Mouse (Mus musculus) heart, embryonic 11.5 days (tissue): ENCODE results near the gene Slain1. TPM values are rescaled to one million over a fixed set of nuclear protein-coding genes. Genes with fewer than 3 reads are reported as not detected.

Experiments
- ATAC-seq: fragments of 200-750 bp; cut with Nextera tagmentation; replicated peaks from 2 replicates; pipeline ENCODE4 v1.8.0; 2017; ENCODE audit warnings: moderate library complexity; ENCODE audit not compliant: insufficient number of reproducible peaks, low FRiP score, low TSS enrichment
- H3K27ac ChIP-seq: fragments of 300-500 bp; sonication (generic); 2 replicates; pipeline ENCODE4 v1.5.1; 2014; ENCODE audit warnings: mild to moderate bottlenecking, low read depth, low read length
- H3K27me3 ChIP-seq: fragments of 300-500 bp; sonication (generic); 2 replicates; pipeline ENCODE4 v1.6.1; 2014; ENCODE audit warnings: mild to moderate bottlenecking, low read length, mixed read lengths; ENCODE audit not compliant: control insufficient read depth, insufficient read depth
- H3K36me3 ChIP-seq: fragments of 300-500 bp; sonication (generic); 2 replicates; pipeline ENCODE4 v1.6.1; 2014; ENCODE audit warnings: mild to moderate bottlenecking, low read length, moderate library complexity, mixed read lengths; ENCODE audit not compliant: control insufficient read depth, insufficient read depth
- H3K4me1 ChIP-seq: fragments of 300-500 bp; sonication (generic); 2 replicates; pipeline ENCODE4 v1.6.1; 2014; ENCODE audit warnings: low read length; ENCODE audit not compliant: control insufficient read depth, insufficient read depth
- H3K4me2 ChIP-seq: fragments of 300-500 bp; sonication (generic); 2 replicates; pipeline ENCODE4 v1.6.1; 2014; ENCODE audit warnings: mild to moderate bottlenecking, moderate library complexity
- H3K4me3 ChIP-seq: fragments of 300-500 bp; sonication (generic); 2 replicates; pipeline ENCODE4 v1.5.1; 2014; ENCODE audit warnings: low read depth, low read length
- H3K9ac ChIP-seq: fragments of 300-500 bp; sonication (generic); 2 replicates; pipeline ENCODE4 v1.6.1; 2014; ENCODE audit warnings: mild to moderate bottlenecking, low read depth, low read length, moderate library complexity
- H3K9me3 ChIP-seq: fragments of 300-500 bp; sonication (generic); replicated peaks from 2 replicates; pipeline ENCODE4 v1.6.1; 2016; ENCODE audit warnings: low read length; ENCODE audit not compliant: control insufficient read depth
- WGBS: fragments of 180-500 bp; shearing (Covaris S2); extraction: QIAGEN DNeasy Blood & Tissue Kit; methylation state at CpG from one replicate; pipeline ENCODE4 v1.1.7; 2014; ENCODE audit not compliant: insufficient replicate concordance; 5-methylcytosine and 5-hydroxymethylcytosine counted together
- polyA plus RNA-seq: library from polyadenylated mRNA; unstranded; fragments of >200 nt; fragmentation: Nextera tagmentation; extraction: Ambion mirVana; gene quantifications from 2 replicates; pipeline ENCODE4 v1.2.1, GENCODE M21; 2014

The Slain1 gene
- polyA plus RNA-seq, 1 experiment from 2014 or later = 0.90 TPM

- no peaks in the 10 kb centered on the region for H3K4me1 ChIP-seq
- H3K27ac ChIP-seq = no peak overlapping the region
- H3K9me3 ChIP-seq = no peaks in the 10 kb centered on the region
- ATAC-seq = no peak
- H3K36me3 ChIP-seq = no peaks in the 10 kb centered on the region
- WGBS = 59% methylated on average over 5 of the region's 5 CpGs
- H3K27me3 ChIP-seq = peaks cover 27% of the 10 kb centered on the region
- H3K9ac ChIP-seq = no peak overlapping the region
- H3K4me3 ChIP-seq = no peak overlapping the region
- no peak overlapping the region for H3K4me2 ChIP-seq
Observed at GRCm38 (mm10) chr14:103653800-103654199, 3.8 kb downstream of the Slain1 start.

GRCm38 (mm10) chr14:103655448-103655847 lies 5.4 kb downstream of the Slain1 start:
- Histone ChIP-seq H3K4me1 (no peaks in the 10 kb centered on the region), H3K4me3 (no peak overlapping the region), H3K9ac (no peak overlapping the region), H3K27ac (no peak overlapping the region), H3K27me3 (peaks cover 13% of the 10 kb centered on the region), H3K4me2 (no peak overlapping the region), H3K36me3 (no peaks in the 10 kb centered on the region), H3K9me3 (no peaks in the 10 kb centered on the region)
- WGBS = 61% methylated on average over 5 of the region's 5 CpGs
- no peak for ATAC-seq

DNA sequence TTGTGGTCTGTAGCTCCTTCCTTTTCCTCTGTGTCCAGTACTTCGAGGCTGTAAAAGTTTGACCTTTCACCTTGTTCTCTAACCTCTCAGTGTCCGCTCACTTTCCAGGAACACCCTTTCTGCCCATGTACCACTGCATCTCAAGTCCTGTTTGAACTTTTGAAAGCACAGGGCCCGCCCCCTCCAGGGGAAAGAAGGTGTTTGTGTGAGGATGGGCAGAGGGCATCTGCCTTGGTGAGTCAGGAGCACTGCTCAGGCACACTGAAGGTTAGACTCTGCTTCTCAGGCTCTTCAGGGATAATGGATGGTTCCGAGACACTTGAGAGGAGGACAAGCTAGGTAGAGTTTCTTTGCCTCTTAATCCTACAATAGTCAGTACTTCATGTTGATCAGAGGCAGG lies 7.8 kb downstream of the Slain1 start:
- H3K27ac ChIP-seq = no peak overlapping the region
- H3K9ac ChIP-seq = no peak overlapping the region
- no peak for ATAC-seq
- H3K9me3 ChIP-seq = no peaks in the 10 kb centered on the region
- no peaks in the 10 kb centered on the region for H3K27me3 ChIP-seq
- H3K4me2 ChIP-seq = no peak overlapping the region
- no peaks in the 10 kb centered on the region for H3K4me1 ChIP-seq
- no peaks in the 10 kb centered on the region for H3K36me3 ChIP-seq
- no peak overlapping the region for H3K4me3 ChIP-seq
- 64% methylated on average over 4 of the region's 4 CpGs for WGBS

DNA sequence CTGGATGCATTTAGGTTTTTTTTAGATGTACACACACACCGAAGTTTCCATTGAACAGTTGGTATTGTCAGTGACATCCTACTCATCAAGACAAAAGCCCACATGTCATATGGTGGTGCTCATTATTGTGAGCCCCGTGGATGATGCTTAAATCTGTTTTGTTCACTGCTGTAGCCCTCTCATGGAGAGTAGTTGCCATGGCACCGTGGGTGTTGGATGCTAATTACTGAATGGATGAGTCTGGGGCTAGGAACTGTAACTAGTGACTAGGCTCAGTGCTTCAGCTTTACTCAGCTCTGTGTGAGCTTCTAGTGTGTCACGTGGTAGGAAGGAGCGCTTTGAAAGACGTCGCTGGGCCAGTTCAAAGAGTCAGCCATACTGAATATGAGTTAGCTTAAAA lies 13.0 kb downstream of the Slain1 start:
- H3K9ac ChIP-seq = no peak overlapping the region
- no peak overlapping the region for H3K27ac ChIP-seq
- 83% methylated on average over 7 of the region's 7 CpGs for WGBS
- H3K4me1 ChIP-seq = no peaks in the 10 kb centered on the region
- no peak overlapping the region for H3K4me2 ChIP-seq
- H3K27me3 ChIP-seq = no peaks in the 10 kb centered on the region
- ATAC-seq = no peak
- no peak overlapping the region for H3K4me3 ChIP-seq
- H3K36me3 ChIP-seq = no peaks in the 10 kb centered on the region
- no peaks in the 10 kb centered on the region for H3K9me3 ChIP-seq

DNA sequence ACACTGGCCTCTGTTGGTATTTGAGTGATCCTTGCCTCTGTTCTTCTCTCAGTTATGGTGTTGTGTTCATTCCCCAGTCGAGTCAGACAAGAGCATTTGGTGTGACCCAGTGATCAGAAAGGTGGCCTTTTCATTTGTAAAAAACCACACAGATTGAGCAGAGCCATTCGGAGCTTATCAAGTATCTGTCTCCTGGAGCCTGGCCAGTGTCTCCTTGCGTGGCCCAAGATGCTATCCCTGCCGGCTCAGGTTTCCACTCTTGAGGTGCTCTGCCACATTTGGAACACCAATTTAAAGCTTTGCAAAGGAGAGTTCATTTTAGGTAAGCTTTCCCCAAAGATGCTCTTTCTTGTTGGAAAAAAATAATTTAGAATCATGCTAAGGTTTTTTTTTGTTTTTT lies 14.4 kb downstream of the Slain1 start:
- no peaks in the 10 kb centered on the region for H3K4me1 ChIP-seq
- H3K27ac ChIP-seq = no peak overlapping the region
- H3K36me3 ChIP-seq = no peaks in the 10 kb centered on the region
- H3K4me3 ChIP-seq = no peak overlapping the region
- no peaks in the 10 kb centered on the region for H3K27me3 ChIP-seq
- WGBS = 39% methylated on average over 4 of the region's 4 CpGs
- H3K9ac ChIP-seq = no peak overlapping the region
- H3K9me3 ChIP-seq = no peaks in the 10 kb centered on the region
- ATAC-seq = no peak
- H3K4me2 ChIP-seq = no peak overlapping the region

DNA sequence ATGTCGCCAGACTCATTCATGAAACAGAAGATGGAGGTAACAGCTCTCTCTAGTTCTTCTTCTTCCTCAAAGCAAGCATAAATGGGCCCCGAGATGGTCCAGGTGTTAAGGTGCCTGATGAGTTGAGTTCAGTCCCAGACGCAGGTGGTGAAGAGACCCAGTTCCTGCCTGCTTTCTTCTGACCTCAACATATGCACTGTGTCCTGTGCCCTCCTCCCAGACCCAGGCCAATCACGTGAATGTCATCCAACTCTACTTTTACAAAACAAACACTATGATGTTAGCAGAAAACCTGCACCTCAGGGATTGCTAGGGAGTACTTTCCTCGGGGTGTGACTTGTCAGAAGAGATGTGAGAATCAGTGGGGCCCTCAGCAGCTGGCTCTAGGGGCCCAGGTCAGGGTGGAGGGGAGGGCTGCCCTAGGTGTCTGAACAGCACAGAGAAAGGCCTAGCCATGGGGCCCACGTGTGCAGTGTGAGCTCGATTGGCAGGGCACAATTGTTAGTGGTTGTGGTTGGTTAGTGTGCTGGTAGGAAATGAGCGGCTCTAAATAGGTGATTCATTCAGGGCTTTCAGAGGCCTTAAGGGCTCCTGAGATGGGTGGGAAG lies 16.4 kb downstream of the Slain1 start:
- no peaks in the 10 kb centered on the region for H3K36me3 ChIP-seq
- no peaks in the 10 kb centered on the region for H3K27me3 ChIP-seq
- no peak overlapping the region for H3K27ac ChIP-seq
- H3K9me3 ChIP-seq = no peaks in the 10 kb centered on the region
- H3K4me1 ChIP-seq = no peaks in the 10 kb centered on the region
- H3K4me2 ChIP-seq = no peak overlapping the region
- no peak overlapping the region for H3K9ac ChIP-seq
- no peak for ATAC-seq
- H3K4me3 ChIP-seq = no peak overlapping the region
- WGBS = 68% methylated on average over 8 of the region's 8 CpGs

DNA sequence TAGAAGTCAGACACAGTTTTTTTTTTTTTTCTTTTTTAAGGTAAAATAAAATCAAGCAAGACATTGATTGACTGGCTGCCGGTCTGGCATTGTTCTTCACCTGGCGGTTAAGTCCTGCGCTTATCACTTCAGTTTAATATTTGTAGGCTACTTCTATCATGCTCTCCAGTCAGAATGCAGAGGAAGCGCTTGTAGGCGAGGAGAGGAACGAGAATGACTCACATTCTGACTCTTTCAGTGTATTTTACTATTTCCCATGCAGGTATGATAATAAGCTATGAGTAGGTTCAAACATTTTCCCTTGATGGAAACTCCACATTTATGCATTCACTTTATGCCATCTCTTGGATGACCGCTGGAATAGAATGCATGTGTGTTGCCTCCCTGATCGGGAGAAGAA lies 17.0 kb downstream of the Slain1 start:
- H3K27ac ChIP-seq = no peak overlapping the region
- no peaks in the 10 kb centered on the region for H3K4me1 ChIP-seq
- no peaks in the 10 kb centered on the region for H3K27me3 ChIP-seq
- ATAC-seq = no peak
- no peak overlapping the region for H3K9ac ChIP-seq
- H3K4me2 ChIP-seq = no peak overlapping the region
- no peaks in the 10 kb centered on the region for H3K9me3 ChIP-seq
- H3K4me3 ChIP-seq = no peak overlapping the region
- 87% methylated on average over 8 of the region's 8 CpGs for WGBS
- H3K36me3 ChIP-seq = no peaks in the 10 kb centered on the region

- 37% methylated on average over 18 of the region's 18 CpGs for WGBS
- ATAC-seq = peak; percentile 39; the same call in 1 of the 2 replicates
- Histone ChIP-seq H3K4me3 (peak overlapping the region; percentile 25), H3K4me2 (peak overlapping the region; percentile 51), H3K27ac (no peak overlapping the region), H3K9ac (no peak overlapping the region), H3K4me1 (no peaks in the 10 kb centered on the region; the same call in 1 of the 2 replicates), H3K9me3 (no peaks in the 10 kb centered on the region), H3K27me3 (peaks cover 32% of the 10 kb centered on the region), H3K36me3 (no peaks in the 10 kb centered on the region)
Observed at GRCm38 (mm10) chr14:103679395-103680217, 29.6 kb downstream of the Slain1 start.
